Mouse (Mus musculus): Measurements from ENCODE around the gene Spz1. TPM values are rescaled to one million over a fixed set of nuclear protein-coding genes. Genes with fewer than 3 reads are reported as not detected.

The Spz1 gene
- 45.6 TPM for polyA plus RNA-seq (2014; fragmentation: Illumina TruSeq; extraction: RNeasy Lipid Tissue Mini Kit (QIAGEN cat#74804); ENCODE audit: low read depth, low replicate concordance)

GRCm38 (mm10) chr13:92576072-92576471 is at the start of gene Spz1:
Gene Spz1, minus strand, starts transcription at chr13:92576172.

GRCm38 (mm10) chr13:92610311-92611221 is 34.6 kb upstream of the Spz1 start, which contains the start of gene Serinc5:
Gene Serinc5, plus strand, starts transcription at chr13:92611091.

GRCm38 (mm10) chr13:92530721-92531211 is 45.2 kb downstream of the Spz1 start, which contains the start of gene Zfyve16:
Gene Zfyve16, minus strand, starts transcription at chr13:92530868.

Other genes with a start within 250 kb of the Spz1 start
- 2.7 TPM for gene Dhfr, start 221.4 kb downstream of the Spz1 start, polyA plus RNA-seq (2014; fragmentation: Illumina TruSeq; extraction: RNeasy Lipid Tissue Mini Kit (QIAGEN cat#74804); ENCODE audit: low read depth, low replicate concordance)
- gene Msh3, start 221.2 kb downstream of the Spz1 start, polyA plus RNA-seq (2014; fragmentation: Illumina TruSeq; extraction: RNeasy Lipid Tissue Mini Kit (QIAGEN cat#74804); ENCODE audit: low read depth, low replicate concordance), result 24.6 TPM
- 0.56 TPM for gene Ankrd34b, start 150.3 kb downstream of the Spz1 start, polyA plus RNA-seq (2014; fragmentation: Illumina TruSeq; extraction: RNeasy Lipid Tissue Mini Kit (QIAGEN cat#74804); ENCODE audit: low read depth, low replicate concordance)
- gene Fam151b, start 92.2 kb downstream of the Spz1 start, polyA plus RNA-seq (2014; fragmentation: Illumina TruSeq; extraction: RNeasy Lipid Tissue Mini Kit (QIAGEN cat#74804); ENCODE audit: low read depth, low replicate concordance), result 5.5 TPM
- gene Zfyve16, start 45.3 kb downstream of the Spz1 start, polyA plus RNA-seq (2014; fragmentation: Illumina TruSeq; extraction: RNeasy Lipid Tissue Mini Kit (QIAGEN cat#74804); ENCODE audit: low read depth, low replicate concordance), result 10.6 TPM
- 31.2 TPM for gene Serinc5, start 34.9 kb upstream of the Spz1 start, polyA plus RNA-seq (2014; fragmentation: Illumina TruSeq; extraction: RNeasy Lipid Tissue Mini Kit (QIAGEN cat#74804); ENCODE audit: low read depth, low replicate concordance)
- gene Thbs4, start 218.6 kb upstream of the Spz1 start, polyA plus RNA-seq (2014; fragmentation: Illumina TruSeq; extraction: RNeasy Lipid Tissue Mini Kit (QIAGEN cat#74804); ENCODE audit: low read depth, low replicate concordance), result 0.32 TPM

Measured in adipose tissue, adult 10 weeks (tissue).